Mouse (Mus musculus) kidney, embryonic 16.5 days (tissue): Measurements from ENCODE around the gene Rbks. TPM values are rescaled to one million over a fixed set of nuclear protein-coding genes. Genes with fewer than 3 reads are reported as not detected.
A peak's percentile ranks its signal among the peaks of the same experiment; 100 is the strongest.

Source experiments
- ATAC-seq: fragments of 200-750 bp; cut with Nextera tagmentation; 2 replicates; pipeline ENCODE4 v1.8.0; 2017; ENCODE audit warnings: moderate TSS enrichment; ENCODE audit not compliant: low FRiP score, low TSS enrichment
- H3K27ac ChIP-seq: fragments of 300-500 bp; sonication (generic); 2 replicates; pipeline ENCODE4 v1.5.1; 2014; ENCODE audit warnings: low read length
- H3K27me3 ChIP-seq: fragments of 300-500 bp; sonication (generic); 2 replicates; pipeline ENCODE4 v1.6.1; 2014; ENCODE audit warnings: low read length, control low read depth, mixed read lengths; ENCODE audit not compliant: insufficient read depth
- H3K36me3 ChIP-seq: fragments of 300-500 bp; sonication (generic); 2 replicates; pipeline ENCODE4 v1.6.1; 2014; ENCODE audit warnings: low read length, control low read depth, mixed read lengths; ENCODE audit not compliant: insufficient read depth
- H3K4me1 ChIP-seq: fragments of 300-500 bp; sonication (generic); 2 replicates; pipeline ENCODE4 v1.6.1; 2014; ENCODE audit warnings: low read length, control low read depth, mixed read lengths; ENCODE audit not compliant: insufficient read depth
- H3K4me2 ChIP-seq: fragments of 300-500 bp; sonication (generic); replicated peaks from 2 replicates; pipeline ENCODE4 v1.6.1; 2014; ENCODE audit warnings: low read depth, low read length
- H3K4me3 ChIP-seq: fragments of 300-500 bp; sonication (generic); 2 replicates; pipeline ENCODE4 v1.5.1; 2014; ENCODE audit warnings: mild to moderate bottlenecking, low read length
- H3K9ac ChIP-seq: fragments of 300-500 bp; sonication (generic); replicated peaks from 2 replicates; pipeline ENCODE4 v1.6.1; 2014; ENCODE audit warnings: low read length
- H3K9me3 ChIP-seq: fragments of 300-500 bp; sonication (generic); 2 replicates; pipeline ENCODE4 v1.6.1; 2016; ENCODE audit warnings: low read length, control low read depth
- WGBS: fragments of 180-500 bp; shearing (Covaris S2); extraction: QIAGEN DNeasy Blood & Tissue Kit; methylation state at CpG from one replicate; pipeline ENCODE4 v1.1.7; 2014; 5-methylcytosine and 5-hydroxymethylcytosine counted together
- microRNA-seq: library from miRNA; unstranded; fragments of <30 nt; microRNA quantifications from one replicate; pipeline ENCODE4, GENCODE M21; 2016
- polyA plus RNA-seq: library from polyadenylated mRNA; unstranded; fragments of >200 nt; fragmentation: Nextera tagmentation; extraction: Ambion mirVana; gene quantifications from 2 replicates; pipeline ENCODE4 v1.2.1, GENCODE M21; 2015

Gene Rbks
- polyA plus RNA-seq, 1 experiment from 2014 or later: 5.8 TPM

DNA sequence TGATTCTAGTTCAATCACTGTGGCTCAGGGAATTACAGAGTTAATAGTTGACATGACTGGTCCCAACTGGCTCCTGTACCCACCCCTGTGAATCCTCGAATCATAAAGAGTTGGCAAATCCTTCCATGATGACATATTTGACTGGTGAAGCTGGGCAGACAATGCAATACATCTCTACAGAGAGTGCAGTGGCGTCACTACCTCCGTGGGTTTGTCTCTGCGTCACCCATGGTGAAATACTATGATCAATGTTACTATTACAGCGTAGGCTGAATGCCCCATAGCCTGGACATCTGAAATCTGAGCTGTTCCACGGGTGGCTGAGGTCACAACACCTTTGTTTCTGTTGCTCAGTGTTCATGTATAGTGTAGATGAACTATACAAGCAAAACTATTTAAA is 116.2 kb downstream of the Rbks start:
- no peaks in the 10 kb centered on the region for H3K36me3 ChIP-seq
- no peak overlapping the region for H3K4me3 ChIP-seq
- H3K9ac ChIP-seq: no peak overlapping the region
- H3K4me2 ChIP-seq: no peak overlapping the region
- H3K9me3 ChIP-seq: peaks cover 8% of the 10 kb centered on the region; the same call in 1 of the 2 replicates
- WGBS: 64% methylated on average over 6 of the region's 6 CpGs
- no peaks in the 10 kb centered on the region for H3K27me3 ChIP-seq
- H3K27ac ChIP-seq: 0 out of 2 replicates have a peak overlapping the region, but pooled peaks have one; percentile 12
- ATAC-seq: no peak
- H3K4me1 ChIP-seq: peaks cover 31% of the 10 kb centered on the region

DNA sequence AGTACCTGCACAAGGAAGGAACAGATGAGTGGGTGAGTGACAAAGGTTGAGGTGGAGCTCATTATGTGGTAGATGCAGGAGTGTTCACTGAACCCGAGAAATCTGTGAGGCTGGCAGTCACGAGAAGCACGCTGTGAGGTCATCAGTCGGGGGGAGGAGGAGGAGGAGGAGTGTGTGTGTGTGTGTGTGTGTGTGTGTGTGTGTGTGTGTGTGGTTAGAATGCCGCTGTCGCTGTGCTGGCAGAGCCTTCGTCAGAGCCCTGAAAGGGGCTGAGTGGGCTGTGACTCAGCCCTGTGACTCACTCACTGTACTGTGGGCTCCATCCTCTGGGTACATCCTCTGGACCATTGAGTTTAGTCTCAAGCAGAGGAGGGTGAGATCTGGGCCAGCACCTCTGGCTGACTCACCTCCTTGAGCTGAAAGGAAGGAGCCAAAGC is 120.9 kb downstream of the Rbks start:
- H3K4me1 ChIP-seq: peaks cover 15% of the 10 kb centered on the region
- 34% methylated on average over 6 of the region's 7 CpGs for WGBS
- H3K9ac ChIP-seq: no peak overlapping the region; the same call in 1 of the 2 replicates
- H3K27ac ChIP-seq: peak overlapping the region; percentile 60
- peak; percentile 90 for ATAC-seq
- H3K9me3 ChIP-seq: no peaks in the 10 kb centered on the region
- no peaks in the 10 kb centered on the region for H3K36me3 ChIP-seq
- no peak overlapping the region for H3K4me2 ChIP-seq
- no peaks in the 10 kb centered on the region for H3K27me3 ChIP-seq
- H3K4me3 ChIP-seq: no peak overlapping the region

Small RNAs within 50 kb of the gene (microRNA-seq; reads per million reads assigned to microRNA genes)
- gene Mir3473e: not detected

Other genes starting within 250 kb of the Rbks start
- gene Zfp512, start 245.2 kb downstream of the Rbks start, polyA plus RNA-seq: 55.2 and 62.2 TPM in 2 replicates
- gene 4930548H24Rik, start 211.9 kb downstream of the Rbks start, polyA plus RNA-seq: 0.17 TPM in 1 of 2 replicates, not detected in the other
- 67.2 and 68.0 TPM in 2 replicates for gene Gpn1, start 202.9 kb downstream of the Rbks start, polyA plus RNA-seq
- gene Slc4a1ap, start 170.6 kb downstream of the Rbks start, polyA plus RNA-seq: 31.7 and 36.7 TPM in 2 replicates
- 26.1 and 32.7 TPM in 2 replicates for gene Supt7l, start 169.8 kb downstream of the Rbks start, polyA plus RNA-seq
- 237 and 260 TPM in 2 replicates for gene Mrpl33, start 100.7 kb downstream of the Rbks start, polyA plus RNA-seq
- 69.4 and 77.3 TPM in 2 replicates for gene Babam2, start 57 bp upstream of the Rbks start, polyA plus RNA-seq